Mouse (Mus musculus): ENCODE measurements at regions not wholly inside any gene's neighbourhood (a gene's known extent, or its start where the extent isn't known, plus 50 kb on each side); places are given as distances from the start of the nearest gene placed in this dataset.
"Not testable (repeated sequence)": the region's sequence is repeated elsewhere in the genome, so short reads cannot be mapped to it uniquely, and the experiment has no call there.

DNA sequence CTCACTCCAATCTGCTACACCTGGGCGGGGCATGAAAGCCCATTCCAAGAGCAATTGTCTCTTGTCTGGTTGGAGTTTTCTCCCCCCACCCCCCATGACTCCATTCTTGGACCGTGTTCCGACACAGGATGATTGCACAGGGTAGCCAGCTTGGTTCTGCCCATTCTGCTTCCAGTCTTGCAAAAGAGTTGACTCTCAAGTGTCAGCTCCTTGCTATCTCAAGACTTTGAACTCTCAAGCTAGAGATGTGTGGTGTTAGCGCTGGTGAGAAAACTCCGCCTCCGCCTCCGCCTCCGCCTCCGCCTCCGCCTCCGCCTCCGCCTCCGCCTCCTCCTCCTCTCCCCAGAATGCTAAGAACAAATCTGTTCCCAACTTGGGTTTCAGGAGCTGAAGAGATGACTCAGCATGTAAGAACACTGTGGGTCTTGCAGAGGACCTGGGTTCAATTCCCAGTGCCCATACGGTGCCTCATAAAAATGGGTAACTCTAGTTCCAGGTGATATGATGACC lies 135.1 kb downstream of the Bcat1 start:
- DNase-seq (ENCODE audit: low spot score in 2 of 2): no peak
- intact Hi-C loops (cut with DNase I): no loop called here

- intact Hi-C loops (cut with DNase I): no loop called here
- DNase-seq (ENCODE audit: low spot score in 2 of 2): no peak
These were observed 137.3 kb downstream of the Bcat1 start for GRCm38 (mm10) chr6:144938613-144939236.

DNA sequence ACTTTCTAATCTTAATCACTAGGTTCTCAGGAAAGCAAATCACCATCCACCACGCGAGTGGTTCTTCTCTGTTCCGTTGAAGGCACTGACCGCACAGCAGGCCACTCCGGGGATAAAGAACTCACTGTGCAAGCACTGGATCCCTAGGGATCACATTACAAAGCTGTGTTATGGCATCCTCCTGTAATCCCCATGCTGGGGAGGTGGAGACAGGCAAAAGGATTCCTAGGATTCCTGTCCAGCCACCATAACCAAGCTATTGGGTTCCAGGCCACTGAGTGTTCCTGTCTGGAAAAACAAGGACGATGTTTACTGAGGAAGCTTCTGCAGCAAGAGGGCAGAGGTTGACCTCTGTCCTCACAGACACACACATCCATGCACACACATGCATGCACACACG lies 138.8 kb downstream of the Bcat1 start:
- intact Hi-C loops (cut with DNase I): no loop called here
- no peak for DNase-seq (ENCODE audit: low spot score in 2 of 2)

- DNase-seq (ENCODE audit: low spot score in 2 of 2): no peak
- intact Hi-C loops (cut with DNase I): no loop called here
These were observed 142.2 kb downstream of the Bcat1 start for GRCm38 (mm10) chr6:144933722-144934235.

DNA sequence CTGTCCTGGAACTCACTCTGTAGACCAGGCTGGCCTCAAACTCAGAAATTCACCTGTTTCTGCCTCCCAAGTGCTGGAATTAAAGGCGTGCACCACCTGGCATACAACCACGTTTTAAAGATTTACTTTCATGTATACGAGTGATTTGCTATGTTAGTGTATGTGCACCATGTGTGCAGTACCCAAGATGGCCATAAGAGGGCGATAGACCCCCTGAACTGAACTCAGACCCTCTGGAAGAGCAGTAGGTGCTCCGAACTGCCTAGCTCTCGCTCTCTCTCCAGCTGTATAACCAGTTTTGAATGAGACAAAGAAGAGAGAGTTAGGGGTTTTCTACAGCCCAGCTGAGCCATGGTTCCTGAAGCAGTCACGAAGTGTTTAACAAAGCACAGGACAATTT lies 143.6 kb downstream of the Bcat1 start:
- no peak for DNase-seq (ENCODE audit: low spot score in 2 of 2)
- intact Hi-C loops (cut with DNase I): no loop called here

GRCm38 (mm10) chr6:144929959-144930358 lies 146.0 kb downstream of the Bcat1 start:
- no peak for DNase-seq (ENCODE audit: low spot score in 2 of 2)
- intact Hi-C loops (cut with DNase I): no loop called here

- DNase-seq (ENCODE audit: low spot score in 2 of 2): no peak
- intact Hi-C loops (cut with DNase I): no loop called here
These were observed 146.6 kb downstream of the Bcat1 start for GRCm38 (mm10) chr6:144929262-144929855.

DNA sequence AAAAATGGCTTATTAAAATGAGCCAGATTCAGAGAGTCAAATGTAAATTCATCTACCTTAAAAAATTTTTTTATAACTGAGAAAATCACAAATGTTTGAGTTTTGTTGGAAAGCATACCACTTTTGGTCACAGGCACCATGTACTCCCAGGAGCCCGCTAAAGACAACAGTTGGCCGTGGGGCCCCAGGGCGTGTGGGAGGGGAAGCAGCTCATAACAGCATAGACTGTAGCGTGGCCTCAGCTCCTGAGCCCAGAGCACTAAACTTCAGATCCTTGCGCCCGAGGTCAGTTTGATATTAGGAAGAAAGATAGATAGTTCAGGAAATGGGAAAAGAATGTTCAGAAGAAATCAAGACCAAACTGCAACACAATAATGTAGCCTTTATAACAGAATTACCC lies 145.8 kb upstream of the Sox5 start:
- intact Hi-C loops (cut with DNase I): no loop called here
- DNase-seq (ENCODE audit: low spot score in 2 of 2): no peak

DNA sequence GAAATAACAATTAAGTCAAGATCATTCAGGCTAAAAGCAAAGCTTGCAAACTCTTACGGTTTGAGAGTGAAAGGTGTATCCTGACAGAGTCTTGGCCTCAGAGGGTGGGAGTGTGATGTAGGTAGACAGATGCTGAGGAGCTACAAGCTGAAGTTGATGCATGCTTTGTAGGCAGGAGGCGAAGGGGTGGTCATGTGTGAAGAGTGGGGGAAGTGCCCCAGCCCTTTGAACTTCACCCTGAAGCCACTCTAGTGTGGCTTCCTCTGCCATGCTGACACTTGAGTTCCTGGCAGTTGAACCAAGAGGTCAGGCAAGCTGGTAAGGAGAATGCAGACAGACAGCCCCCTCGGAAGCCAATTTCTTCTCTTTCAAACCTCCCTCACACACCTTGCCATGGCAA lies 141.0 kb upstream of the Sox5 start:
- DNase-seq (ENCODE audit: low spot score in 2 of 2): no peak
- intact Hi-C loops (cut with DNase I): no loop called here

DNA sequence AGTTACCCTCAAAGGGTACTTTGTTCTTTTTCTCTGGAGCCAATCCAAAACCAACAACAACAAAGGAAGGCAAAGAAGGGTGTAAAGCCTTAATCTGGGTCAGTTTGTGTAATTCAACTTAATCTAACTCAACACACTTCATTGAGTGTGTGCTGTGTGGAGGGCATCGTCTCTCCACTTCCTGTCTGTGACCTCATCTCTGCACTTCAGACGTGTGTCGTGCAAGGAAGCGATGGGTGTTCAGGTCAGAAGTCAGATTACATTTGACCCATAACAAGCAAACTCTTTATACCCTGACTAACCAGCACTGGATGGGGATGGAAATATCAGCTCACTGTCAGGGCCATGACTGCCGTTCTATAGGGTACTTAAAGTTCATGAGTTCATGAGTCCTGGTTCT lies 138.0 kb upstream of the Sox5 start:
- DNase-seq (ENCODE audit: low spot score in 2 of 2): no peak
- intact Hi-C loops (cut with DNase I): no loop called here

DNA sequence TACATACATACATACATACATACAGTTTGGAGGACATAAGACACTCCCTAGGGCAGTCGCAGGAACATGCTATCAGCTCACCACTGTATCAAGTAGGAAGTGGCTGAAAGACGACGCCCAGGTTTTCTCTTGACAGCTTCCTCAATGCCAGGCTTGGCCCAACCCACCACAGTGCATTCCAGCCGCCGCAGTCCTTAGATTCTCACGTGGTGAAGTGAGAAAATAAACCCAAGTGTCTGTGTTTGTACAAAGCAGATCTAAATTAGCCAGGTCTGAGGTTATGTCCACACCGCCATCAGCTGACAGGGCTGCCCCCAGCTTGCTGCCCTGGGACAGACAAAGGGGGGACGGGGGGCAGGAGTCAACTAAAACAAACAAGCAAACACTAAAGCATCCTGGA lies 135.4 kb upstream of the Sox5 start:
- no peak for DNase-seq (ENCODE audit: low spot score in 2 of 2)
- intact Hi-C loops (cut with DNase I): no loop called here

DNA sequence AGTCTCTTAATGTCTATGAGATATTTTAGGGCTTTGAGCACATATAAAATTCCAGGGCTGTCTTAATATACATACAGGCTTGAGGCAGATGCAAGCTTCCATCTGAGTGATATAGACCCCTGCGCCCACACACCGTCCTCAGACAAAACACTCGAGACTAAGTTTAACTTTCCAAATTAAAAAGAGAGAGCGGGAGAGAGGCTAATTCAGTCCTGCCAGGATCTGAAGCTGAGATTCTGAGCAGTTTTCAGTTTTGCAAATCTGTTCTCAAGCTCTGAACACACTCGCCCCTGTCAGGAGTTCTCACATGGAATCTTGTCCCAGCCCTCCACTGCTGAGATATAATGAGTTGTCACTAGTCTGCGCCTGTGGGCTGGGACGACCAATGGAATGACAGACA lies 130.0 kb upstream of the Sox5 start:
- intact Hi-C loops (cut with DNase I): no loop called here
- DNase-seq (ENCODE audit: low spot score in 2 of 2): peak; percentile 5 to 23

- no peak for DNase-seq (ENCODE audit: low spot score in 2 of 2)
- intact Hi-C loops (cut with DNase I): no loop called here
These were observed 128.6 kb upstream of the Sox5 start for GRCm38 (mm10) chr6:144910392-144910791.

DNA sequence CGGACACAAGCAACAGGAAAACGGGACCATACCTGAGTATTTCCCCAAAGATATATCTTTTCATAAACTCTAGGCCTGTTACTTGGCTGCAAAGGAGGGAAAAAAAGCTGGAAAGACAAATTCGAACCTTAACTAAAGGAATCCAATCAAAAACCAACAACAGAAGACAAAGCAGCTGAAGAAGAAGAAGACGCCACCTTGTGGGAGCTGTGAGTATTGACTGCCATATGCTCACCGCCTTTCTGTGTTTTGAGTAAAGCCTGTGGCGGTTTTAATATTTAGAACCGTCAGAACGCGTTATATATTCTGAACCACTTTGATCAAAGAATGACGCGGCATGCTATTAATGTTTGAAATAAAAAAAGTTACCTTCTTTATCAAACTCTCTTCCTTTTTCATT lies 126.9 kb upstream of the Sox5 start:
- no peak for DNase-seq (ENCODE audit: low spot score in 2 of 2)
- intact Hi-C loops (cut with DNase I): no loop called here

- intact Hi-C loops (cut with DNase I): no loop called here
- DNase-seq (ENCODE audit: low spot score in 2 of 2): no peak
These were observed 121.4 kb upstream of the Sox5 start for GRCm38 (mm10) chr6:144903156-144903555.

DNA sequence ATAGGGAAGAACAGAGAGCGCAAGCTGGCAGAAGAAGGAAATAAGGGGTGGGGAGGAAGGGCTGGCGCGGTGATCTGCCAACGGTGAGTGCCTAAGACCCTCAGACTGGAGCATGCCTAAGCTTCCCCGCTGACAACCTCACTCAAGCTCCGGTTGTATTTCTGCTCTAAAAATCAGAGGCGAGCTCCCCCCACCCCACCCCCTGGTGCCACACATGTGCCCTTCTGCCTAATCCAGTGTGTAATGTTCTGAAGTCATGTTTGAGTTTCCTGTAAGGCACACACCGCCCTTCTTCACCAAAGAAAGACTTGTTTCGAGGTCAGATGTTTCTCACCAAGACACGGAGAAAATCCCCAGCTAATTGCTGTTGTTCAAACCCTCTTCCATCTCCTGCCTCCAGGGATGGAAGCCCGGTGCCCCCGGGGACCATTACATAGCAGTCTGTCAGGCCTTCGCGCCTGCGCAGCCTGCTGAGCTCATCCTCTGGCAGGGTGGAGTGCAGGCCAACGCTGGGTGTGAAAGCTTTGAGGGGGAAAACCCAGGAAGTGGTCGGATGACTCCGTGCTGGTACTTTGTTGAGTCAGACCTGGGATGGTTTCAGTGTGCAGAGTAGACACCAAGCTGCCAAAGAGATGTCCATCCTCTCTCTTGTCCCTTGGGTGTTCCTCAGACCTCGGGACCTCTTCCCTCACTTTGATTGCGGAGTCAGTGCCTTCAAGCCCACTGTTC lies 120.7 kb upstream of the Sox5 start:
- intact Hi-C loops (cut with DNase I): no loop called here
- no peak for DNase-seq (ENCODE audit: low spot score in 2 of 2)

DNA sequence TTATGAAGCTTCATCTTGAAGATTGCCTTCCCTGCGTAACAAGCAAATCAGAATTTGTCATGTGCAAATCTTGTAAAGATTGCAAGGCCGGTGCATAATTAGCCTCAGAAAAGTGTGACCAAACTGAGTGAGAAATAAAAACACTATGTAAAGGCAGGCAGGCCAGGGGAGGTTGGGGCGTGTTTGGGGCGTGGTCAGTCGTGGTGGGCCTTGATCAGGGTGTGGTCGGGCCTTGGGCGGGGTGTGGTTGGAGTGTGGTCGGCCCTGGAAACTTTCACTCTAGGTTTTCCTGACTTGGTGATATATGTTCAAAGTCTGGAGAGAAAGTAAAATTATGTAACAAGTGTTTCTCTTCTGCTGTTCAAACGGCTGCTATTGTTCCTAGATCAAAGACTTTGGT lies 120.0 kb upstream of the Sox5 start:
- no peak for DNase-seq (ENCODE audit: low spot score in 2 of 2)
- intact Hi-C loops (cut with DNase I): no loop called here

GRCm38 (mm10) chr6:144900858-144901257 lies 119.1 kb upstream of the Sox5 start:
- intact Hi-C loops (cut with DNase I); DNase-seq (ENCODE audit: low spot score in 2 of 2): not testable (repeated sequence)

DNA sequence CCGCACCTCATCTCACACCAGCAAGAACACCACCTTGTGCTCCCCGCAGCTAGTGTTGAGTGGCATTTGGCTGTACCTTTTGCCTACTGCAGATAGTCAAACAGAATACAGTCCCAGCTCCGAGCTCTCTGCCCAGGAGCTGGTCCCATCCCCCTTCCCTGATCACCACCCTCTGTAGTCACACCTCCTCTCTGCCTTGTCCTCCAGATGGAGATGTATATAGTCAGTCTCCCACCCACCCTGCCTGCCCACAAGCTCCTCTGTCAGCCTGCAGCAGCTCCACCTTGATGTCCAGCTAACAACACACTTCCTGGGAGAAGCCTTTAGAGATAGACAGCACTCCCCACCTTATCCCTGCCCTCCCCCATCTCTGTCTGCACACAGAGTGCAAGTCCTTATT lies 115.7 kb upstream of the Sox5 start:
- intact Hi-C loops (cut with DNase I): no loop called here
- DNase-seq (ENCODE audit: low spot score in 2 of 2): no peak

DNA sequence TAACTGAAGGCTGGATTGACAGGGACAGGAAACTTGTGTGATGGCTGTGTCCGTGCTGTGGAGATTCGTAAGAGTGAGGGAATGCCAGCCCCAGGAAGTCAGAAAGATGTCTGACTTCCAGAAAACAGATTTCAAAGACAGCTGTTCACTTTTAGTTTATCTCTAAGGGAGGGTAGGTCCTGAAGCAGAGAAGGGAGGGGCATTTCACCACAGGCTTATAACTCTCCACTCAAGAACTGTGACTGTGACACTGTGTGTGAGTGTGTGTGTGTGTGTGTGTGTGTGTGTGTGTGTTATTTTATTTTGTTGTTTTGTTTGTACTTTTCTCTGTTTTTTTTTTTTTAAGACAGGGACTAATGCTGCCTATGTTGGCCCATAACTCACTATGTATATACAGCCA lies 109.1 kb upstream of the Sox5 start:
- no peak for DNase-seq (ENCODE audit: low spot score in 2 of 2)
- intact Hi-C loops (cut with DNase I): no loop called here

GRCm38 (mm10) chr6:144890166-144890565 lies 108.4 kb upstream of the Sox5 start:
- DNase-seq (ENCODE audit: low spot score in 2 of 2): no peak
- intact Hi-C loops (cut with DNase I): no loop called here

All from left cerebral cortex, postnatal 36 days (tissue).